Mouse (Mus musculus) retina, postnatal 1 day (tissue): ENCODE data around the gene Emc10.

Source experiments
- DNase-seq: peaks from one replicate; pipeline ENCODE4 v3.0.0-alpha.2; 2012

The Emc10 gene

GRCm38 (mm10) chr7:44495992-44496770, at the start of gene Emc10, which contains the start of gene Fam71e1:
Gene Emc10, minus strand, starts transcription at chr7:44496529.
Gene Fam71e1, plus strand, starts transcription at chr7:44496581.
- DNase-seq, result peak; percentile 98

DNA sequence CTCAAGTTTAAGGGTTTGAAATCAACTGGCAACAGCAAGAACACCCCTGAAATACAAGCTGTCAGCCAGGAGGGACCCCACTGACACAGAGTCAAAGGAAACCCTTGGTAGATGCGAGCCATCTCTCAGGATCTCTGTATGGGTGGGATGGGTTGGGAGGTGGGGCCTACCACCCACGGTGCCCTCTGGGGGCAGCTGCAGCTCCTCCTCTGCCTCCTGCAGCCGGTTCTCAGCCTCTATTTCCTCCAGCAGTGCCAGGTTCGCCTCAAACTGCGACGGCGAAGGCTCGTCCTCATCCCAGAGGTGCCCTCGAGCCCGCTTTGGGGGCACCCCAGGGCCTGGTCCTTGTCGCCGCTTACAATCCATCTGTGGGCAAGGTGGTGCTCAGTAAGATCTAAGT, 46.7 kb upstream of the Emc10 start:
- no peak for DNase-seq

DNA sequence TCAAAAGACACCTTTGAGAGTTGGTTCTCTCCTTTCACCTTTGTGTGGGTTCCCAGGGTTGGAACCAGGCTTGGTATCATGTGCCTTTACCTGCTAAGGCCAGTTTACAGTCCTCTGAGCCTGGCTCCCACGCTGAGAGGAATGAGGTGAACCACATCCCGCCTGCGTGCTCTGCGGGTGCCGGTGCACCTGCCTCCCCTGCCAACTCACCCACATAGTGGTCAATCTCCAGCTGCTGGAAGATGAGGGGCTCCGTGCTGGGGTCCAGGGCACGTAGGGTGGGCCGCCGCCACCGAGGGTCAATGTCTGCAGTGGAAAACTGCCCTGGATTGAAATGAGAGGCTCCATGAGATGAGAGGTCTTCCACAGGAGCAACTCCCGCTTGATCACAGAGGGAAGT, 46.2 kb upstream of the Emc10 start:
- no peak for DNase-seq

- DNase-seq, result no peak
Observed at GRCm38 (mm10) chr7:44538756-44539624, 42.7 kb upstream of the Emc10 start.

- DNase-seq, result no peak
Observed at GRCm38 (mm10) chr7:44537496-44537895, 41.2 kb upstream of the Emc10 start.

DNA sequence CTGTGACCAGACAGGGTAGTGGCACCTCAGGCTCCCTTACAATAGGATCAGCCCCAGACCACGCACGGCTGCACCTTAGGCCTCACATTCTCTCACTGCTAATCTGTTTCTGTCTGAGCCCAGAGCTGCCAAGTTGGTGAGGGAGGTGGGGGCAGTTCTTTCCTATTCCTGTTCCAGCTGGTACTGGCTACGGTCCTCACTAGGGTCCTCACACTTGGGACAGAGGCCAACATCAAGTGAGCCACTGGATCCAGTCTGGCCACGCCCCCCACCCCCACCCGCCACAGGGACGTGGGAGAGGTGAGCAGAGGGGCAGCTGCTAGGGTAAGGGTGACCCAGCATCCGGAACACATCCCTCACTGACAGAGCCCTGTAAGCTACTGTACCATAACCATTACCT, 40.7 kb upstream of the Emc10 start:
- no peak for DNase-seq

GRCm38 (mm10) chr7:44536590-44536968, 40.2 kb upstream of the Emc10 start:
- DNase-seq, result no peak

DNA sequence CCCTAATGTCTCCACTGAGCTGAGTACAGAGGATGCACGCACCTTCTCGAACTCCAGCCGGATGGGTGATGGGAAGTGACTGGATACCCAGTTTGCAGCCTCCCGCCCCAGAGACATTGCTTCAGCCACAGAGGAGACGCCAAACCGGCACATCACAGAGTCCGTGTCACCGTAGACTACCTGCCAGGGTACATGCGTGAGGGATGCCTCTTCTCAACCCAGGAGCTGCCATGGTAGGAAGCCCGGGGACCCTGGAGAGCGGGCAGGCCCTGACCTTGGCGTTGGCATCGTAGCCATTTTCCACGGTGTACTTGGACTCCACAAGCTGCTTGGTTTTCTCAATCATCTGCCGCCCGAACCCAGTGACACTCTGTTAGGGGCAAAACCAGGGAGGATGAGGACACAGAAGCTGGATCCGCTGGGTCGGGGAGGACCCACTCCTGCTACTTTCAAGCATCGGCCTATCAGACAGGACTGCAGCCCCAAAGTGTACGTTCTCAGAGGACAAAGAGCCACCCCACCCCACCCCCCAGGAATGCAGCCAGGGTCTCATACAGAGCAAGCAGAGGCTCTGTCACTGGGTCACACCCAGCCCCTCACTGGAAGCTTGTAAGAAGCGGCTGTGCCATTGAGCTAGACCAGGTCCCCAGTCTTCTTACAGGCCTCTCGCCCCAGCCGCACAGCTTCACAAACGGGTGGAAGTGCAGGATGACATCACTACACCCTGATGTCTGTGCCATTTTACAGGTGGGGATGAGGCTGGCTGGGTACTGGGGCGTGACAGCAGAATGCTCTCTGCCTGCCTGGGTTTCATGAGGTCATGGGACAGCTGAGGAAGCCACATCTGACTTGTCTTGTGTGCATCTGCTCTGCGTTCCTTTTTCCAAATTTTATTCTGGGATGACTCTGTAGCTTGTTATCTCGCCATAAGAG, 39.6 kb upstream of the Emc10 start:
- DNase-seq, result no peak

DNA sequence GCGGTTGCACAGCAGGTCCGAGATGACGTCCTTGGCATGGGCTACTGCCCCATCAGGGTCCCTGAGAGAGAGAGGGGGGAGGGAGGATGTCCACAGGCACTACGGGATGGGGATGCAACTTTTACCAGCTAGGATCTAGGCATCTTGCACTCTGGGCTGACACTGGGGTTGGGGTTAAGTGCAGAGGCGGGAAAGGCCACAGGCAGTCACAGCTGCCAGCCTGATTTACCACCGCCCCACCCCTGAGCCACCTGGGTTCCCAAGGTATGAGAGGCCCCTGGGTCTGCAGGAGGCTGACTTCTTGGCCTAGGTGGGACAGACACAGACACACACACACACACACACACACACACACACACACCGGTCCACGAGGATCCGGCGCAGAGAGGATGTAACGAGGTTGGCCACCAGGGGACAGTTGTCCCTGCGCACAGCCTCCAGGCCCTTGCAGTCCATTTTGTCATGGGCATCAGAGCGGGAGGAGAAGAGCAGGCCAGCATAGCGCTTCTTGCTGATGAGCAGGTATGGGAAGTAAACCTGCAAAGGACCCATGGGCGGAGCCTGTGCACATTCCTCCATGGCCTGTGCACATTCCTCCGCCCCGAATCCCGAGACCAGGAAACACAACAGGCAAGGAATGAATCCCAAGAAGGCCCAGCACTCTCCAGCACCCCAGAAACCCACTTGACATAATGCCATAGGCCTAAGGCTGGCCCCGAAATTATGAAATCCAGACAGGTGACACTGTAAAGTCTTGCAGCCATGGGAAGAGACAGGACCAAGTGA, 38.5 kb upstream of the Emc10 start:
- no peak for DNase-seq

- DNase-seq, result no peak
Observed at GRCm38 (mm10) chr7:44534242-44534641, 37.9 kb upstream of the Emc10 start.

- DNase-seq, result no peak
Observed at GRCm38 (mm10) chr7:44533746-44534045, 37.4 kb upstream of the Emc10 start.

- no peak for DNase-seq
Observed at GRCm38 (mm10) chr7:44532918-44533745, 36.8 kb upstream of the Emc10 start.

DNA sequence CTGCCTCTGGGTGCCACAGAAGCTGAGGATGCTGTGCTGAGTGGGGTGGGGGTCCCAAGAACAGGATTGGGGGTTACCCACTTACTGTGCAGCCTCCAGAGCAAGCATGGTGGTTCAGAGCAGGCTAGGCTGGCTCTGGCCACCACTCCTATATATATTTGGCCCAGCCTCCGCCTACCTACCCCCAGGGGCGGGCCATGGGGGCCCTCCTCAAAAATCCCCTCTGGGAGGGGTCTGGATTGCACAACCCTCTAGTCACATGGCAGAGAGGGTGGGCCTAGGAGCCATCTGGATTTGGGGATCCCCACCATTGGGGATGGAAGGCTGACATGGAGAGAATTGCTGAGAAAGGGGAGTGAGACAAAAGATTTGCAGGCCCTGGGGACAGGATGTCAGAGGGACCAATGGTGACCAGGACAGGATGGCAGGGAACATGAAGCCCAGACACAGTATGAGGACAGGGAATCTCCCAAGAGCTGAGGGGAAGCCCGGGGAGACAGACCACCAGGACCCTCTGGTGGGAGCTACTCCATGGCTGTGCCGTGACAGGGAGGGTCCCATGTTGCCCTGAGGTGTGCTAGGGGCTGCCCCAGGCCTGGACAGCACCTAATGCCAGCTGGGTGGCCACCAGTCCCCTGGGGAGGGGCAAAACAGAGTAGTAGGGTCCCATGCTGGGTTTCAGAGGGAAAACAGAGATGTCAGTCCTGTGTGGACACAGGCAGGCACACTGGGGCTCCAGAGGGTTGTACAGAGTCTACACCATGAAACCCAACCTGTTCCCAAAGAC, 35.8 kb upstream of the Emc10 start, which contains the start of gene Spib:
Gene Spib (minus strand): TSS at position 126 of the 787 bp plus-strand sequence.
- no peak for DNase-seq

GRCm38 (mm10) chr7:44531207-44531606, 34.9 kb upstream of the Emc10 start:
- no peak for DNase-seq

DNA sequence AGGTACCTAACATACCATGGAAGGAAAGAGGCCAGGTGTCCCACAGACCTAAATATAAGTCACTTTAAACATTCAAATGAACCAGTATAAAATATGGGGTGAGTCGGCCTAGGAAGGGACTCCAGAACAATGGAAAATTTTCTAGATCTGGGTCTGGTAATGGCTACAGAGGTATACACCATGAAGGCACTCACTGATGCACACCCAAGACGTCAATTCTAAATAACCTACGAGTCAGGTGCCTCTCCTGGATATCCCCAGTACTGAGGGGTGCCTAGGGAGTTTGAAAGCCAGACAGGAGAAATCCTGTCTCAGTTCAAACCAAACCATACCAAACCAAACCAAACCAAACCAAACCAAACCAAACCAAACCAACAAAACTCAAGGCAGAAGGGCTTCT, 34.2 kb upstream of the Emc10 start:
- DNase-seq, result no peak

GRCm38 (mm10) chr7:44529518-44529917, 33.2 kb upstream of the Emc10 start:
- no peak for DNase-seq

DNA sequence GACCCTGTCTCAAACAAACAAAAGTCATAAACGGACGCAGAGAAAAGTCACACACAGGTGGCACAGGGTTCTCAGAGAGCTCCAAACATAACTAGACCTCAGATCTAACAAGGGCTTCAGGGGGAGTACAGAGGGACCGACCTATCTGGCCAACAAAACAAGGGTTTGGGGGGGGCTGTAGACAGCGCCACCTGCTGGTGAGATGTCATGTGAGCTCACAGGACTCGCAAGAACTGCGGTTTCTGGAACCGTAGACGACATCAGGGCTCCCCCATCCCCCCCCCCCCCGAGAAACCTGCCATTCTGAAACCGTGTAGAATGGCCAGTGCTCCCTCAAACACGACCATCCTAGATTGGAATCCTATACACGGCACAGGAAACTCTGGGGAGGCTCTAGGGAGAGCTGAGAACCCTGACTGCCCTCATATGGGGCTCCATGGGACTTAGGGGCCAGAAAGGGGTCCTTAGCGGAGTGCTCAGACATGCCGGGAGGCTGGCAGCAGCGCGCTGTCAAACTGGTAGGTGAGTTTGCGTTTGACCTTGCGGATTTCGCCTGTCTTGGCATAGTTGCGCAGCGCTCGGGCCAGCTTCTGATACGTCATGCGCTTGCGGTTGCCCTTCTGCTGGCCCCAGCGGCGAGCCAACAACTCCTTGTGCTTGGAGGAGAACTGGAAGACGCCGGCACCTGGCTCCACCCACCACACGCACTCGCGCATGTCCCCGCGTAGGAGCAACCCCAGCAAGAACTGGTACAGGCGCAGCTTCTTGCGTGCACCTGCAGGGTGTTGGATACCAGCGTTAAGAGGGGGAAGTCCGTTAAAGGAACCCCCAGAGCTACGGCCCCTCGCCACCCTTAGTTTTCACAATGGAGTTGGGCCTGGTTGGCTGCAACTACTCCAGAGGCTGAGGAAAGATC, 31.4 kb upstream of the Emc10 start:
- peak; percentile 87 for DNase-seq

- DNase-seq, result no peak
Observed at GRCm38 (mm10) chr7:44526414-44527154, 30.3 kb upstream of the Emc10 start.
